Mouse (Mus musculus): Measurements from ENCODE around the gene Kng1. TPM values are rescaled to one million over a fixed set of nuclear protein-coding genes. Genes with fewer than 3 reads are reported as not detected.
"Not testable (repeated sequence)": the region's sequence is repeated elsewhere in the genome, so short reads cannot be mapped to it uniquely, and the experiment has no call there.

Kng1 gene
- total and polyA plus RNA-seq, 3 experiments: not detected

DNA sequence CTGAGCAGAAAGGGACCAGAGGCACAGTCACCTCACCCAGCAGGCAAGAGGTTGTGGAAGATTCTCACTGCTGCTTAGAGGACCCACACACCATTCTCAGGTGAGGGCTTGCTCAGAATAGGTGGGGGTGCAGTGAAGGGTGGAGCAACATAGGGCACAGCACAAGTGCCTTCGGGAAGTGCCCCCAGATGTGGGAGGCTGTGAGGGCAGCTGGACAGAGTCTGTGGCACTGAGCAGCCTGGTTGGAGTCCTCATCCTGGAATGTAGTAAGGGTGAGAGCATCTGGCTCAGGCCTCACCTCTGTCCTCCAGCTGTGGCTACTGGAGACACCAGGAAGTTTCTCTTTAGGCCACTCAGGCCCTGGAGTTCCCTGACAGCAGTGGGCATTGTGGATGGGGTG is 39.2 kb downstream of the Kng1 start:
- DNase-seq (ENCODE audit: extremely low read depth); in situ Hi-C loops (cut with MboI; ENCODE audit: low pct_ligation_motif_present, low pct_unique_long_range_greater_than_20kb, low sequenced_read_pairs); H3K9ac ChIP-seq (ENCODE audit: insufficient read depth, low read depth); H3K79me2 ChIP-seq (replicated peaks; ENCODE audit: control insufficient read depth, extremely low read depth, insufficient read depth, poor library complexity, severe bottlenecking); dilution Hi-C loops (cut with MboI; ENCODE audit: extremely low pct_ligation_motif_present, extremely low pct_unique_long_range_greater_than_20kb, low sequenced_read_pairs); H3K27me3 ChIP-seq (replicated peaks); H3K4me3 ChIP-seq (replicated peaks in 1 of 3; ENCODE audit: low read depth in 2 of 3, low read length in 2 of 3, poor library complexity in 1 of 3); H3K27ac ChIP-seq (ENCODE audit: insufficient read depth, low read depth); H3K4me2 ChIP-seq (ENCODE audit: insufficient read depth, low read depth, poor library complexity, severe bottlenecking); H3K9me3 ChIP-seq (replicated peaks; ENCODE audit: low read length): not testable (repeated sequence)
- peaks cover 0 to 17% of the 10 kb centered on the region in 2 experiments for H3K36me3 ChIP-seq (replicated peaks in 1 of 2; ENCODE audit: control insufficient read depth in 1 of 2, insufficient read depth in 1 of 2, low read length in 1 of 2)
- peaks cover 6 to 56% of the 10 kb centered on the region in 2 experiments for H3K4me1 ChIP-seq (ENCODE audit: control insufficient read depth in 1 of 2, insufficient read depth in 2 of 2)

DNA sequence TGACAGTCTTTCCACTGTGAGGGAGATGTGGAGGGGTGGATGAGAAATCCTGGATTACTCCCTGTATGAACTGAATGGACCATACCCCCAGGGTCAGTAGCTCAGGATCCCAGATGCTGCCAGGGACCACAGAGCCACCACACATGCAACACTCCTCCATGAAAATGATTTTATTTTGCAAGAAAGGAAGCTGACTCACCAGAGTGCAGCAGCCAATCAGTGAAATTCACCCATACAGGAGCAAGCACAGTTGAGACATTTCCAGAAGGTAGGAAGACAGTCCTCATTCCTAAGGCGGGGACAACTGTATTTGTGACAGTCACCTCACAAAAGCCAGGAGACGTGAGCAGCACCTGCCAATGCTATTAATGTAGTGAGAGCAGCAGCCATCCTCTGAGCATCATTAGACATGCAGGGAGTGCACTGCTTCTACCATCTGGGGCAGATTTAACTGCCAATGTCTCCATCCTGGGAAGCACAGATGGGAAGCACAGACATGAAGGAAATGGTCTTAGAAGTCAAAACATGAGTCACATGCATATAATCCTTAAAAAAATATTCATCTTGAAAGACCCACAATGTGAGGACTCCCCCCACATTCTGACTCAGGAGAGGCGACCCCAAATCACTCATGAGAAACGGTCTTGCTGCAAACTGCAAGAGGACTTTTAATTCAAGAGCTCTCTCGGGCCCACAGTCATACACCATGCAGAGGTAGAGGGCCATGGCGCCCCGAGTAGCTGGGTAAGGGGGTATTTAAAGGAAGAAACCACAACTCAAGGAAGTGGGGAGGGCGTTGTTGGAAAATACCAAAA is 39.8 kb downstream of the Kng1 start:
- H3K9ac ChIP-seq (ENCODE audit: insufficient read depth, low read depth); H3K9me3 ChIP-seq (replicated peaks; ENCODE audit: low read length); H3K27ac ChIP-seq (ENCODE audit: insufficient read depth, low read depth); DNase-seq (ENCODE audit: extremely low read depth); in situ Hi-C loops (cut with MboI; ENCODE audit: low pct_ligation_motif_present, low pct_unique_long_range_greater_than_20kb, low sequenced_read_pairs); H3K4me2 ChIP-seq (ENCODE audit: insufficient read depth, low read depth, poor library complexity, severe bottlenecking); dilution Hi-C loops (cut with MboI; ENCODE audit: extremely low pct_ligation_motif_present, extremely low pct_unique_long_range_greater_than_20kb, low sequenced_read_pairs); H3K27me3 ChIP-seq (replicated peaks); H3K4me3 ChIP-seq (replicated peaks in 1 of 3; ENCODE audit: low read depth in 2 of 3, low read length in 2 of 3, poor library complexity in 1 of 3); H3K79me2 ChIP-seq (replicated peaks; ENCODE audit: control insufficient read depth, extremely low read depth, insufficient read depth, poor library complexity, severe bottlenecking): not testable (repeated sequence)
- peaks cover 0 to 17% of the 10 kb centered on the region in 2 experiments for H3K36me3 ChIP-seq (replicated peaks in 1 of 2; ENCODE audit: control insufficient read depth in 1 of 2, insufficient read depth in 1 of 2, low read length in 1 of 2)
- H3K4me1 ChIP-seq (ENCODE audit: control insufficient read depth in 1 of 2, insufficient read depth in 2 of 2): peaks cover 6 to 56% of the 10 kb centered on the region in 2 experiments

DNA sequence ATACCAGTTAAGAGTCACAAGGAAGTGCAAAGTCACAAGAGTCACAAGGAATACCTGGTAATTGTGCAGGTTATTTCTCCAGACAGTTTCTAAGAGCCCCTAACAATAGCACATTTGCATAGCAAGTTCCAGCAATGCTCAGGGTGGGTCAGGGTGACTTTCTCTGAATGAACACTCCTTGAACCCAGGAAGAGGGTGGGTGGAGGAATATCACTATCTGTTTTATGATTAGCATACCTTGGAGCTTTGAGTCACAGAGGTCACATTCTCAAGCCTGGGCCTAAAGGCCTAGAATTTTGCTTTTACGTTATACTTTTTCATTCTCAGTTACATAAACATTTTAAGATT is 40.4 kb downstream of the Kng1 start:
- H3K27me3 ChIP-seq (replicated peaks); H3K9me3 ChIP-seq (replicated peaks; ENCODE audit: low read length); H3K79me2 ChIP-seq (replicated peaks; ENCODE audit: control insufficient read depth, extremely low read depth, insufficient read depth, poor library complexity, severe bottlenecking); H3K4me2 ChIP-seq (ENCODE audit: insufficient read depth, low read depth, poor library complexity, severe bottlenecking); dilution Hi-C loops (cut with MboI; ENCODE audit: extremely low pct_ligation_motif_present, extremely low pct_unique_long_range_greater_than_20kb, low sequenced_read_pairs); H3K4me3 ChIP-seq (replicated peaks in 1 of 3; ENCODE audit: low read depth in 2 of 3, low read length in 2 of 3, poor library complexity in 1 of 3); in situ Hi-C loops (cut with MboI; ENCODE audit: low pct_ligation_motif_present, low pct_unique_long_range_greater_than_20kb, low sequenced_read_pairs); H3K9ac ChIP-seq (ENCODE audit: insufficient read depth, low read depth); H3K27ac ChIP-seq (ENCODE audit: insufficient read depth, low read depth); DNase-seq (ENCODE audit: extremely low read depth): not testable (repeated sequence)
- peaks cover 6 to 56% of the 10 kb centered on the region in 2 experiments for H3K4me1 ChIP-seq (ENCODE audit: control insufficient read depth in 1 of 2, insufficient read depth in 2 of 2)
- H3K36me3 ChIP-seq (replicated peaks in 1 of 2; ENCODE audit: control insufficient read depth in 1 of 2, insufficient read depth in 1 of 2, low read length in 1 of 2): peaks cover 0 to 17% of the 10 kb centered on the region in 2 experiments

DNA sequence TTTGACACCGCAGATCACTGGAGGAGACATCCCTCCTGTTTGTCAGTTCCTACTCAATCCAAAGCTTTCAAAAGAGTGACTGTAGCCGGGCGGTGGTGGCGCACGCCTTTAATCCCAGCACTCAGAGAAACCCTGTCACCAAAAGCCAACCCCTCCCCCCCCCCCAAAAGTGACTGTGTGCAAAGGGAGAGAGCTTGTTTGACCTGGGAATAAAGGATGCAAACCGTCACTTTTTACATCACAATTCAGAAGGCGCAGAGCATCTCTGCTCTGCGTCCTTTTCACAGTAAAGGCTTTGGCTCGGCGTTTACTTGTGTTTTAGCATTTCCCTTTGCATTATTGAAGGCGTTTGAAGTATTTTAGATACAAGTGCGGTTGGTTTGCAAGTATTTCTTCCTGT is 42.0 kb downstream of the Kng1 start:
- Histone ChIP-seq H3K4me3 (replicated peaks in 1 of 3; ENCODE audit: low read depth in 2 of 3, low read length in 2 of 3, poor library complexity in 1 of 3) (no peak overlapping the region), H3K9me3 (replicated peaks; ENCODE audit: low read length) (no peaks in the 10 kb centered on the region), H3K4me1 (ENCODE audit: control insufficient read depth in 1 of 2, insufficient read depth in 2 of 2) (peaks cover 9 to 61% of the 10 kb centered on the region in 2 experiments), H3K9ac (ENCODE audit: insufficient read depth, low read depth) (no peak overlapping the region), H3K4me2 (ENCODE audit: insufficient read depth, low read depth, poor library complexity, severe bottlenecking) (no peak overlapping the region), H3K79me2 (replicated peaks; ENCODE audit: control insufficient read depth, extremely low read depth, insufficient read depth, poor library complexity, severe bottlenecking) (no peaks in the 10 kb centered on the region), H3K27ac (ENCODE audit: insufficient read depth, low read depth) (no peak overlapping the region), H3K36me3 (replicated peaks in 1 of 2; ENCODE audit: control insufficient read depth in 1 of 2, insufficient read depth in 1 of 2, low read length in 1 of 2) (peaks cover 0 to 17% of the 10 kb centered on the region in 2 experiments), H3K27me3 (replicated peaks) (no peaks in the 10 kb centered on the region)
- dilution Hi-C loops (cut with MboI; ENCODE audit: extremely low pct_ligation_motif_present, extremely low pct_unique_long_range_greater_than_20kb, low sequenced_read_pairs): no loop called here
- in situ Hi-C loops (cut with MboI; ENCODE audit: low pct_ligation_motif_present, low pct_unique_long_range_greater_than_20kb, low sequenced_read_pairs): no loop called here
- TF ChIP-seq USF1 (IDR thresholded peaks at IDR 0.05; ENCODE audit: low read depth, low read length) (no peak), PAX5 (IDR thresholded peaks at IDR 0.05; ENCODE audit: low read length) (no peak), USF2 (conservative IDR thresholded peaks at IDR 0.05; ENCODE audit: low read depth, low read length) (no peak), MAFK (IDR thresholded peaks at IDR 0.05; ENCODE audit: insufficient replicate concordance, low read length) (no peak), TCF12 (IDR thresholded peaks at IDR 0.05; ENCODE audit: low read depth, low read length) (no peak), UBTF (IDR thresholded peaks at IDR 0.05; ENCODE audit: low read depth, low read length) (no peak), ETS1 (conservative IDR thresholded peaks at IDR 0.05; ENCODE audit: low read depth, low read length) (no peak), MEF2A (IDR thresholded peaks at IDR 0.05; ENCODE audit: borderline replicate concordance, low read depth, low read length) (no peak), JUN (IDR thresholded peaks at IDR 0.05; ENCODE audit: insufficient read depth, low read depth, low read length) (no peak), CTCF (conservative IDR thresholded peaks at IDR 0.05 in 1 of 2, IDR thresholded peaks at IDR 0.05 in 1 of 2; ENCODE audit: low read depth in 2 of 2, low read length in 2 of 2) (no peak), ZKSCAN1 (IDR thresholded peaks at IDR 0.05; ENCODE audit: borderline replicate concordance, low read depth, low read length) (no peak), SMC3 (IDR thresholded peaks at IDR 0.05; ENCODE audit: low read depth, low read length) (no peak)
- no peak for DNase-seq (ENCODE audit: extremely low read depth)

Data from CH12.LX (cell line).